Mouse (Mus musculus): ENCODE measurements around the gene Usp25. TPM values are rescaled to one million over a fixed set of nuclear protein-coding genes. Genes with fewer than 3 reads are reported as not detected.

Gene Usp25
- total and polyA plus RNA-seq, 2 experiments, result 7.1 to 24.8 TPM

DNA sequence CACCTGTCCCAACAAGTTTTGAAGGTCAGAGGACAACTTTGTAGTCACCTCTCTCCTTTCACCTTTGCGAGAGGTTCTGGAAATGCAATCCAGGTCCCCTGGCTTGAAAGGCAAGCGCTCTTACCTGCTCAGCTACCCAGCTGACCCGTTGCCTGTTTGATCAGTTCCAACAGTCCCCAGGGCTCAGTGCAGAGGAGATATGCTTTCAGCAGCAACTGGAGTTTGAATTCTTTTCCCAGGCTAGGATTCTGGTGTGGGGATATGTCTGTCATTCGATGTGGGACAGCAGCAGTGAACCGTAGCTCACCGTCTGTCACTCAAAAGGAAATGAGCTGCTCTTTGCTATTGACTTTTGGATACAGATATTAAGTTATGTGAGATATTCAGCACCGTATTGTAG lies 4.4 kb downstream of the Usp25 start:
- Histone ChIP-seq H3K27ac (replicated peaks; ENCODE audit: insufficient read depth, low read depth, low read length) (no peak overlapping the region), H3K4me1 (ENCODE audit: control insufficient read depth, insufficient read depth, low read length) (peaks cover 22% of the 10 kb centered on the region), H3K27me3 (ENCODE audit: control insufficient read depth, insufficient read depth, low read length) (no peaks in the 10 kb centered on the region), H3K79me2 (ENCODE audit: control insufficient read depth, insufficient read depth, low read length) (peaks cover 31% of the 10 kb centered on the region), H3K9ac (ENCODE audit: low read depth, low read length) (no peak overlapping the region), H3K36me3 (ENCODE audit: control insufficient read depth, insufficient read depth, low read length) (no peaks in the 10 kb centered on the region), H3K4me3 (ENCODE audit: insufficient read depth, low read depth, low read length) (no peak overlapping the region)
- peak; percentile 43 for DNase-seq (ENCODE audit: extremely low read depth, low read depth, low spot score)
- 40% methylated on average over 7 of the region's 7 CpGs for WGBS
- no peak for TF ChIP-seq CTCF (IDR thresholded peaks at IDR 0.05; ENCODE audit: low read depth, low read length)
- TF ChIP-seq POLR2A (IDR thresholded peaks at IDR 0.05; ENCODE audit: extremely low read depth, insufficient read depth, low read length), result no peak

DNA sequence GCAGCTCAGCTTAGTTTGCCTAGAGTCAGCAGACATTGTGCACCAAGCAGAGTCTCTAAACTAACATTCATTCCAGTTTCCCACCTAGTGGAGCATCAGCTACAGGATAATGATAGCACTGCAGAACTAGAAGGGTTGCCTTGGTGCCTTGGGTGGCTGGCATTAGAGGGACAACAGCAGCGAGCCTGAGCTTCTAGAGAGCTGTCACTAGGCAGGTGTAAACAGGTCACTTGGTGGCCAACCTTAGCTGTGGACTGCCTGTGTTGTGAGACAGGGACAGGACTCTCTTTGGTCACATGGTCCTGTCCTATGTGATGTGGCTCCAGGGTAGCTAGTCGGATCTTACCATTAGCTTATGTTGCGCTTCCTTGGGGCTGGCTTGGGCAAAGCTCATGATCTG lies 6.7 kb downstream of the Usp25 start:
- Histone ChIP-seq H3K4me3 (ENCODE audit: insufficient read depth, low read depth, low read length) (no peak overlapping the region), H3K36me3 (ENCODE audit: control insufficient read depth, insufficient read depth, low read length) (no peaks in the 10 kb centered on the region), H3K4me1 (ENCODE audit: control insufficient read depth, insufficient read depth, low read length) (peaks cover 19% of the 10 kb centered on the region), H3K27ac (replicated peaks; ENCODE audit: insufficient read depth, low read depth, low read length) (no peak overlapping the region), H3K79me2 (ENCODE audit: control insufficient read depth, insufficient read depth, low read length) (peaks cover 32% of the 10 kb centered on the region), H3K9ac (ENCODE audit: low read depth, low read length) (no peak overlapping the region), H3K27me3 (ENCODE audit: control insufficient read depth, insufficient read depth, low read length) (no peaks in the 10 kb centered on the region)
- TF ChIP-seq CTCF (IDR thresholded peaks at IDR 0.05; ENCODE audit: low read depth, low read length), result no peak
- no peak for TF ChIP-seq POLR2A (IDR thresholded peaks at IDR 0.05; ENCODE audit: extremely low read depth, insufficient read depth, low read length)
- no peak for DNase-seq (ENCODE audit: extremely low read depth, low read depth, low spot score)
- 52% methylated on average over 3 of the region's 3 CpGs for WGBS

DNA sequence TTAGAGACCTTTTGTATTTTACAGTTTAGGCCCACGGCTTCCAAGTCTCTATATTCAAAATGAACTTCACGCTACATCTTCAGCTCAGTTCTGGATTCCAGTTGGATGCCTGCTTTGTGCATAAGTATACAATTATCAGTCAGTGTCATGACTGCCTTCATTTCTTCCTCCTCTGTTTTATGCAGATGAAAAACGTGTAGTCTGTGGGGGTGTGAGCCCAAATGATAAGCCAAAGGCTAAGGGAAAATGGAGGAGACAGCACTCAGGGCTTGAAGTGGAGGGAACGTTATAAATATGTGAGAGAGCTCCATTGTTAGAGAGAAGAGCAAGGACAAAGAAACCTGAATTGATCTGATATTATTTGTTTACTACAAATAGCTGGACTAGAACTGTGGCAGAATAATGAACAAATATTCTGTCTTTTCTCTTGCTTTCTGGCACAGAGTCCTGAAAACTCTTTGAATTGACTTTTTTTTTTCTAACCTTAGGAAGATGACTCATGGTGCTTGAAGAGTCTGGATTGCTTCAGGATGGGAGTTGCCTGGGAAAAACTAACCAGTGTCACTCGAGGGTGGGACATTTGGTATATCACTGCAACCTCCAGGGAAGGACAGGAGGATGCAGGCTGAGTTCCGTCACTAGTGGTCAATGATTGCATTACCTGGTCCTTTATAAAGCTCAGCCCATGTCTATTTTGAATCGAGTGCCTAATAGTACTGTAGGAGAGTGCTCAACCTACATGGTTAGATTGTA lies 10.3 kb downstream of the Usp25 start:
- Histone ChIP-seq H3K27ac (replicated peaks; ENCODE audit: insufficient read depth, low read depth, low read length) (no peak overlapping the region), H3K79me2 (ENCODE audit: control insufficient read depth, insufficient read depth, low read length) (peaks cover 36% of the 10 kb centered on the region), H3K36me3 (ENCODE audit: control insufficient read depth, insufficient read depth, low read length) (no peaks in the 10 kb centered on the region; the same call in 1 of the 2 replicates), H3K27me3 (ENCODE audit: control insufficient read depth, insufficient read depth, low read length) (no peaks in the 10 kb centered on the region), H3K9ac (ENCODE audit: low read depth, low read length) (no peak overlapping the region), H3K4me1 (ENCODE audit: control insufficient read depth, insufficient read depth, low read length) (peaks cover 12% of the 10 kb centered on the region), H3K4me3 (ENCODE audit: insufficient read depth, low read depth, low read length) (no peak overlapping the region)
- WGBS, result 79% methylated on average over 7 of the region's 7 CpGs
- DNase-seq (ENCODE audit: extremely low read depth, low read depth, low spot score), result no peak
- TF ChIP-seq CTCF (IDR thresholded peaks at IDR 0.05; ENCODE audit: low read depth, low read length) (no peak), POLR2A (IDR thresholded peaks at IDR 0.05; ENCODE audit: extremely low read depth, insufficient read depth, low read length) (no peak)

DNA sequence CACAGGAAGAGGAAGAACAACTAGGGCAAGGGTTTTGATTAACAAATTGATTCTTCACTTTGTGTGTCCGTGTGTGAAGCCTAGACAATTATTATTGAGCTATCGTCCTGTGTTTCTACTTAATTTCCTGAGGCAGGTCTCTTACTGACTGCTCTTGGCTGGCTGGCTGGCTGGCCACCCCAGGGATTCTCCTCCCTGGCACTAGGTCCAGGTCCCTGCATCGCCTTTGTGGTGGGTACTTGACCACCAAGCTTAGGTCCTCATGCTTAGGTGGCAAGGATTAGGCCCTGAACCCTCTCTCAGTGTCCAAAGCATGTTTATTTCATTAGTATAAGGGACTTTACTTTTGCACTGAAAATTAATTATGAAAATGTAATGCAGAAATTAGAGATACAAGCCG lies 12.6 kb downstream of the Usp25 start:
- no peak for DNase-seq (ENCODE audit: extremely low read depth, low read depth, low spot score)
- Histone ChIP-seq H3K4me1 (ENCODE audit: control insufficient read depth, insufficient read depth, low read length) (peaks cover 22% of the 10 kb centered on the region), H3K36me3 (ENCODE audit: control insufficient read depth, insufficient read depth, low read length) (no peaks in the 10 kb centered on the region; the same call in 1 of the 2 replicates), H3K4me3 (ENCODE audit: insufficient read depth, low read depth, low read length) (no peak overlapping the region), H3K27me3 (ENCODE audit: control insufficient read depth, insufficient read depth, low read length) (no peaks in the 10 kb centered on the region), H3K27ac (replicated peaks; ENCODE audit: insufficient read depth, low read depth, low read length) (no peak overlapping the region), H3K9ac (ENCODE audit: low read depth, low read length) (no peak overlapping the region), H3K79me2 (ENCODE audit: control insufficient read depth, insufficient read depth, low read length) (peaks cover 29% of the 10 kb centered on the region; the same call in 1 of the 2 replicates)
- WGBS, result 85% methylated on average over 4 of the region's 4 CpGs
- TF ChIP-seq CTCF (IDR thresholded peaks at IDR 0.05; ENCODE audit: low read depth, low read length) (no peak), POLR2A (IDR thresholded peaks at IDR 0.05; ENCODE audit: extremely low read depth, insufficient read depth, low read length) (no peak)

DNA sequence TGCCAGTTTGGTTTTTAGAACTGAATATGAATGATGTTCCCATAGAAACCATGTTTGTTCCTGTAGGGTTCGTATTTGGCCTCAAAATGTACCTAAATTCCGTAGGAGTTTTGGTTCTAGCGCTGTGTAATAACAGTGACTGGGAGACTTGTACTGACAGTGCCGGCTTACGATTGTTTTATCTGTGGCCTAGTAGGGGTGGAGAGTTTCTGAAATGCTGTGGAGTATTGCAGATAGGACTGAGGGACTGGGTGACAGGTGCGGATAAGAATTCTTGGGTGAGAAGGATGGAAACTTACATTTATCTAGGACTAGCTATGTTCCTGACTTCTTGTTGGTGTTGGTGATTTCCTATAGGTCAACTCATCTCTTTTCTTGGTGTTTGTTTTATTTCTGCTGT lies 13.4 kb downstream of the Usp25 start:
- H3K4me1 ChIP-seq (ENCODE audit: control insufficient read depth, insufficient read depth, low read length), result peaks cover 20% of the 10 kb centered on the region
- TF ChIP-seq POLR2A (IDR thresholded peaks at IDR 0.05; ENCODE audit: extremely low read depth, insufficient read depth, low read length) (no peak), CTCF (IDR thresholded peaks at IDR 0.05; ENCODE audit: low read depth, low read length) (no peak)
- no peak overlapping the region for H3K9ac ChIP-seq (ENCODE audit: low read depth, low read length)
- no peak overlapping the region for H3K27ac ChIP-seq (replicated peaks; ENCODE audit: insufficient read depth, low read depth, low read length)
- no peak overlapping the region for H3K4me3 ChIP-seq (ENCODE audit: insufficient read depth, low read depth, low read length)
- peaks cover 30% of the 10 kb centered on the region; the same call in 1 of the 2 replicates for H3K79me2 ChIP-seq (ENCODE audit: control insufficient read depth, insufficient read depth, low read length)
- H3K27me3 ChIP-seq (ENCODE audit: control insufficient read depth, insufficient read depth, low read length), result no peaks in the 10 kb centered on the region
- 91% methylated on average over 6 of the region's 6 CpGs for WGBS
- no peaks in the 10 kb centered on the region; the same call in 1 of the 2 replicates for H3K36me3 ChIP-seq (ENCODE audit: control insufficient read depth, insufficient read depth, low read length)
- no peak for DNase-seq (ENCODE audit: extremely low read depth, low read depth, low spot score)
